Mouse (Mus musculus): Measurements from ENCODE around the gene Rassf2. TPM values are rescaled to one million over a fixed set of nuclear protein-coding genes. Genes with fewer than 3 reads are reported as not detected.

Rassf2 gene
- polyA plus RNA-seq, 1 experiment from 2014 or later: 33.5 TPM

DNA sequence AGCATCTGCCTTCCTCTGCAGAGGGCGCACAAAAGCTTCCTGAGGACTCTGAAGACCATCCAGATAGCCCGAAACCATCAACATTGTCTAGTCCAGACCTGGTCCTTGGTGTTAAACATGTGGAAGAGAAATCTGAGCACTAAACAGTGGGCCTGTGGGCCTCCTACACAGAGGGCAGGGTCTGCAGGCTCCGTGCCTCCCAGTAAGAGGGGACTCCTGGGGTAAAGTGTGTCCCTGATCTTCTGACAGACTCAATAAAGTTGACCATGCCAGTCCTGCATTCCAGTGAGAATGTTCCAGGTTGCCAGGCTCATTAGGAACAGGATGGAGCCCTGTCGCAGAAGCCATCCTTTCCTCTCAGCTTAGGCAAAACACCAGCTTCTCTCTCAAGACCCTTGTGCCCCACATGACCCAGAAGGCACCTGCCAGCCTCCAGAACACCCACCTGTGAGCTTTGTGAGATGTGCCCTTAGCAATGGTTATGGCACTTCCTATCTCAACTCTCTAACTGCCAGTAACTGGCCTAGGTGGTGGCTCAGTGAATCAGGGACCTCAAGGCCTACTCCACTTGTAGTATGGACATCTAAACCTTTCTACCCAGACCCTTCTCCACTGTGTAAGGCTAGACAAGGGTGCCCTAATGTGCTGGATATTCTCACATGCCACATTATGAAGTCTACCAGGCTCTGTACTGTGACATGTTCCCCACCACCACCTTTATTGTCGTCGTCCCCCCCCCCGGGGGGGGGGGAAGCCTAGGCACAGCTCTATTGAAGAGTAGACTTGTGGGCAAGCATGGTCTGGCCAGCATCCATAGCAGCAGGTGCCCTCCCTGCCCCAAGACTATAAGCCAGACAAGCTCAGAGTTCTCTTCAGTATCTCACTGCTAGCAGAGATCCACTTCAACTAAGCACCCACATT, 73.5 kb downstream of the Rassf2 start:
- Histone ChIP-seq H3K4me1 (replicated peaks) (peaks cover 22% of the 10 kb centered on the region), H3K4me3 (no peak overlapping the region), H3K9me3 (no peaks in the 10 kb centered on the region), H3K27ac (no peak overlapping the region), H3K27me3 (ENCODE audit: insufficient read depth, poor library complexity, severe bottlenecking) (peaks cover 45% of the 10 kb centered on the region), H3K36me3 (no peaks in the 10 kb centered on the region)
- 86% methylated on average over 7 of the region's 7 CpGs for WGBS
- DNase-seq (ENCODE audit: low spot score): no peak

DNA sequence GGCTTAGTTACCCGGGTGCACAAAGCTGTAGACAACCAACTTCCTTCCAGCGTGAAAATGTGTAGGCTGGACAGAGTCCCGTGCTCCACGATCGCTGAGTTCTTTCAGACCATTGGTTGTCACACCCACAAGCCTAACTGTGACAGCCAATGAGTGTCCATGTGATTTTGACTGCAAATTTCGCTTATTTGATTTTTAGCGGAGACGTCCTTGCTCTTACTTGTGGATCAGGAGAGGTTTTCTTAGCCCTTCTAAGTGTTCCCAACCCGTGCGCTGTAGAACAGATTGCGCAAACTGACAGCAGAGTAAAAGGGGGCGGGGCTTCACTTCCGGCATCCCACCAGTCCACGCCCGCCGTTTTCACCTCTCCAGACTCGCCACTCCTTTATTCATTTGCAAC, 74.8 kb downstream of the Rassf2 start:
- Histone ChIP-seq H3K4me1 (replicated peaks) (peaks cover 28% of the 10 kb centered on the region), H3K27me3 (ENCODE audit: insufficient read depth, poor library complexity, severe bottlenecking) (peaks cover 57% of the 10 kb centered on the region), H3K4me3 (peak overlapping the region; percentile 50), H3K27ac (no peak overlapping the region), H3K36me3 (no peaks in the 10 kb centered on the region), H3K9me3 (no peaks in the 10 kb centered on the region)
- WGBS: 5% methylated on average over 17 of the region's 17 CpGs
- DNase-seq (ENCODE audit: low spot score): peak; percentile 38

DNA sequence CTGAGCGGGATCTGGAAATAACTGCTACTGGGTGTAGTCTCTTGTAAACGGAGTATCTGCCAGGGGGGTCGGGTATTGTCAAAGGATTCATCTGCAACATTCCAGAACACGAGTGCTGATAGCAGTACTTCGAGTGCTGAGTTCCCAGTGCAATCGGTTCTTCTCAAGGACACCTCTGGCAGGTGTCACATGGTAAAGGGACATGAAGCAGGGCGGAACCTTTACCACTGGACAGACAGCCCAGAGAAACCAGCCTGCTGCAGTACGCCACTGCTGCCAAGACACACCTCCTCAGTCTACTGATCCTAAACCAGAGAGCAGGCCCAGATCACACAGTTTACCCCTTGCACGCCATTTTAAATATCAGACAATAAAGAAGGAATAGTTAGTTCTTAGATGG, 75.2 kb downstream of the Rassf2 start:
- no peaks in the 10 kb centered on the region for H3K9me3 ChIP-seq
- WGBS: 62% methylated on average over 9 of the region's 9 CpGs
- no peaks in the 10 kb centered on the region for H3K36me3 ChIP-seq
- no peak overlapping the region for H3K27ac ChIP-seq
- peaks cover 61% of the 10 kb centered on the region for H3K27me3 ChIP-seq (ENCODE audit: insufficient read depth, poor library complexity, severe bottlenecking)
- DNase-seq (ENCODE audit: low spot score): no peak
- H3K4me1 ChIP-seq (replicated peaks): peaks cover 28% of the 10 kb centered on the region
- H3K4me3 ChIP-seq: peak overlapping the region; percentile 50

DNA sequence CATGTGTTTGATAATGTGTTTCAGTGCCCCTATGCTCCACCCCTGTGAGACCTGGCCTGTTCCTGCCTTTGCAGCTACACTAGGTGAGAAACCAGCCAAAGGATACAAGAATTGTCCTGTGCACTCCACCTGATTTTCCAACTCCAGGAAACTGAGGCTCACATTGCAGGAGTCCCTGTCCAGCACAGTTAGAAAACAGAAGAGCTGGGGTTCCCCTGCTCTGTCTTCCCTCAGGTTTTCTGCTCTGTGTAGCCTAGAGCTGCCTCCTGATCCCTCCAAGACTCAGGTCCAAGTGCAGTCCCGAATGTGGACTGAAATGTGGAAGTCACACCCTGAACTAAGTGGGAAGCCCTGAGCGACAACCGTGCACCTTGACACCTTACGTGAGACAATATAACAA, 76.3 kb downstream of the Rassf2 start:
- H3K9me3 ChIP-seq: no peaks in the 10 kb centered on the region
- 92% methylated on average over 4 of the region's 4 CpGs for WGBS
- H3K36me3 ChIP-seq: no peaks in the 10 kb centered on the region
- DNase-seq (ENCODE audit: low spot score): no peak
- no peak overlapping the region for H3K27ac ChIP-seq
- H3K4me3 ChIP-seq: peak overlapping the region; percentile 38; the same call in 1 of the 2 replicates
- peaks cover 66% of the 10 kb centered on the region for H3K27me3 ChIP-seq (ENCODE audit: insufficient read depth, poor library complexity, severe bottlenecking)
- H3K4me1 ChIP-seq (replicated peaks): peaks cover 28% of the 10 kb centered on the region

DNA sequence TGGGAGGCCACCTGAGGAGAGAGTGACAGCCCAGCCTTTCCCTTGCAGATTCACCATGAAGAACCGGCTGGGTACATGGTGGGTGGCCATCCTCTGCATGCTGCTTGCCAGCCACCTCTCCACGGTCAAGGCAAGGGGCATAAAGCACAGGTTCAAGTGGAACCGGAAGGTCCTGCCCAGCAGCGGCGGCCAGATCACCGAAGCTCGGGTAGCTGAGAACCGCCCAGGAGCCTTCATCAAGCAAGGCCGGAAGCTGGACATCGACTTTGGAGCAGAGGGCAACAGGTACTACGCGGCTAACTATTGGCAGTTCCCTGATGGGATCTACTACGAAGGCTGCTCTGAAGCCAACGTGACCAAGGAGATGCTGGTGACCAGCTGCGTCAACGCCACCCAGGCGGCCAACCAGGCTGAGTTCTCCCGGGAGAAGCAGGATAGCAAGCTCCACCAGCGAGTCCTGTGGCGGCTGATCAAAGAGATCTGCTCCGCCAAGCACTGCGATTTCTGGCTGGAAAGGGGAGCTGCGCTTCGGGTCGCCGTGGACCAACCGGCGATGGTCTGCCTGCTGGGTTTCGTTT, 77.0 kb downstream of the Rassf2 start:
- Histone ChIP-seq H3K4me1 (replicated peaks) (peaks cover 32% of the 10 kb centered on the region), H3K36me3 (no peaks in the 10 kb centered on the region), H3K27ac (no peak overlapping the region), H3K9me3 (no peaks in the 10 kb centered on the region), H3K4me3 (peak overlapping the region; percentile 38), H3K27me3 (ENCODE audit: insufficient read depth, poor library complexity, severe bottlenecking) (peaks cover 66% of the 10 kb centered on the region)
- DNase-seq (ENCODE audit: low spot score): peak; percentile 30
- 14% methylated on average over 29 of the region's 29 CpGs for WGBS

DNA sequence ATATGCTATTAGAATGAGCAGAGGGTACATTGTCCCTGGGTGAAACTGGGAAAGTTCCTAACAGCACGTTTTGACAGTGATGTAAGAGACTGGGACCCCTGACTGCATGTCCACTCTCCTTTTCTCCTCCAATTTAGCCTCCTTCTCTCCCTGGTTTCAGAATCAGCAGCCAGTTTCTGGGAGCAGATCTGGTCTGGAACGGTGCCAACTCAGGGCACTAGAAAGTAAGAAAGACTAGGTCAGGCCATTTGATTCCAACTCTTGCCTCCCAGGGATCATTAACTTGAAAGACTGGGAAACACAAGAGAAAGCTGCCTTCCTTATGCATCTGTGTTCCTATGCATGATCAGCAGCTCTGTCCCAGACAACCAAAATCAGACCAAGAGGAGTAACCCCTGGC, 77.6 kb downstream of the Rassf2 start:
- Histone ChIP-seq H3K9me3 (no peaks in the 10 kb centered on the region), H3K36me3 (no peaks in the 10 kb centered on the region), H3K4me1 (replicated peaks) (peaks cover 36% of the 10 kb centered on the region), H3K27ac (no peak overlapping the region), H3K27me3 (ENCODE audit: insufficient read depth, poor library complexity, severe bottlenecking) (peaks cover 66% of the 10 kb centered on the region), H3K4me3 (no peak overlapping the region)
- 61% methylated on average over 2 of the region's 2 CpGs for WGBS
- DNase-seq (ENCODE audit: low spot score): no peak

DNA sequence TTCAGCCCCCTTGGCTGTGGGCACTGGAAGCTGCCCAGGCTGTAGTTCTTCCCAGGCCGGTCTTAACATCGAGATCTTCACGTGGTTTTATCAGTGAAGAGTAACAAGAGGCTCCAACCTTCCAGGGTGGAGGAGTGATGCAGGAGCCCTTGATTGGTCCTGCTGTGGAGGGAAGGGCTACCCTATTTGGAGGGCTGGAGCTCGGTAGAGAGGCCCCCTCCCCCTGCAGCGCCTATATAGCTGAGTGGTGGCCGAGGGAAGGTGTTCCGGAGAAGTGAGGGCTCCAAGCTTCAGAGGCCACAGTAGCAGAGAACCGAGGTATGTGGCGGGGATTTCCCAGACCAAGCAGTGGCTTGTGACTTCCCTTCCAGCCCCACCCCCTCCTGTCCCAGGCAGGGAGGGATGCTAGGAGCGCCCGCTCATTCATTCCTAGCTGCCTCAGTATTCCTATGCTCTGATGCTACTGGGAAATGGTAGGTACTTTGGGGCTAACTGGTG, 79.4 kb downstream of the Rassf2 start, which contains the start of gene Prnd:
Gene Prnd, plus strand, starts transcription at position 264 of the 498 bp plus-strand sequence.
- Histone ChIP-seq H3K4me3 (no peak within 1 kb of the TSS), H3K36me3 (no peaks in the 10 kb centered on the region), H3K27ac (no peak within 1 kb of the TSS), H3K4me1 (replicated peaks) (peaks cover 36% of the 10 kb centered on the region), H3K9me3 (no peaks in the 10 kb centered on the region), H3K27me3 (ENCODE audit: insufficient read depth, poor library complexity, severe bottlenecking) (peaks cover 58% of the 10 kb centered on the region)
- WGBS: 10% methylated on average over 11 of the region's 11 CpGs
- DNase-seq (ENCODE audit: low spot score): no peak

DNA sequence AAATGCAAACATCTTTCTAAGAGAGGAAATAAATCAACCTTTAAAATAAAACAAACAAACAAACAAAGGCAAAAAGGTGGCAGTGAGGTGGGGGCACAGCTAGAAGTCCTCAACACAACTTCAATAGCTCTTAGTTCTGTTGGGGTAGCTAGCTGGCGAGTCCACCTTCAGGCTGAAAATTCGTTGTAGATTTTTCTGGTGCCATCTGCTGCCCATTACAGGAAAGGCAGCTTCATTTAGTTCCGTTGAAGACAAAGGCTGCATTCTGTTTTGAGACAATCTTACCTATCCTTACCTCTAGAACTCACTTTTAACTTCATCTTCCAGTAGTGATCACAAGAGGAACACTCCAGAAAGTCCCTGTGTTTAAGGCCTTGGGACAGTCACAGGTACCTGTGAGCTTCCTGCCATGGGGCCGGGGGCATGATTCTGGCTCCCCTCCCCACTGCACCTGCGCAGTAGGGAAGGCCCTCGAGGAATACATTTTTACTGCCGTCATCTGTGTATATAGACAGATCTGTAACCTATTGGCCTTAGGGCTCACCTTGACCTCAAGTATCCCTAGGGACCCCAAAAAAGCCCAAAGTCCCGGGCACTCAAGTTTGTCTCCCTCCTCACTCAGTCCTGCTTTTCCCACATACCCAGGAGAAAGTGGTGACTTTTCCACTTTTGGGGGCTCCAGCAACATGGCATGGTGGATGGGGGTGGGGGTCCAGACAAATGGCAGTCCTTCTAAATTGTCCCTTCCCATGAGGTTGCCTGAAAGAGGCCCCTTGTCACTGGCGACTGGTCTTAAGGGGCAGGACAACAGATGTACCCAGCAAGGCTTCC, 80.1 kb downstream of the Rassf2 start:
- peak; percentile 43 for DNase-seq (ENCODE audit: low spot score)

DNA sequence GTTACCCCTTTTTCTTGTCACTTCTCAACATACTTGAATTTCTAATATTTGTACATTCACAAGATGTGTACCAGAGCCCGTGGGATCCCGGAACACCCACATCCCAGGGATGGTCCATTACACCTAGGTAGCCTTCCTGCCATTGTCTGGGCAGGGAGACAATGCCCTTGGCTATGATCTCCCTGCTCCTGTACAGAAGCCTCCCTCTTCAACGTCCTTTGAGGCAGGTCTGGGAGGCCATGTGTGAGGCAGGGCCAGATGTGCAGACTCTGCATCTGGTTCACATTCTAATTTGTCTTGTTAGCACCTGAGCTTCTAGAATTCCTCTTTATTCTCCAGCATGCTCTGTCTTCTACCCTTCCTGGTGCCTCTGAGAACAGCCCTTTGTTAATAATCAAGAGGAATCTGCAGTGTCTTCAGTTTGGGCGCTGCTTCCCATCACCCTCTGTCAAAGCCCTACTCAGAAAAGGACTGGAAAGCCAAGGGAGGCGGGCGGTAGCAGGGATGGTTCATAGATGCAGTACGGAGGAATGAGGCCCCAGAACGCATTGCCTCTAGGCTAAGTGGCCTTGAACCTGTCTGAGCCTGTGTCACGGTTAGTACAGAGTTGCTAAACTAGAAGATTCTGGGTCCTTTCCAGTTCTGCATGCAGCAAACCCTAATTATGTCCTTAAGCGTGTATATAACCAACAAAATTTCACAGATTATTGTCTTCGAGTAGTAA, 81.0 kb downstream of the Rassf2 start:
- no peaks in the 10 kb centered on the region for H3K36me3 ChIP-seq
- H3K27me3 ChIP-seq (ENCODE audit: insufficient read depth, poor library complexity, severe bottlenecking): peaks cover 46% of the 10 kb centered on the region
- H3K27ac ChIP-seq: no peak overlapping the region
- WGBS: 77% methylated on average over 11 of the region's 11 CpGs
- DNase-seq (ENCODE audit: low spot score): no peak
- H3K4me3 ChIP-seq: no peak overlapping the region
- peaks cover 27% of the 10 kb centered on the region for H3K4me1 ChIP-seq (replicated peaks)
- no peaks in the 10 kb centered on the region for H3K9me3 ChIP-seq

More for the DNA sequence above, 80.1 kb downstream of the Rassf2 start:
- H3K9me3 ChIP-seq: no peaks in the 10 kb centered on the region
- H3K4me1 ChIP-seq (replicated peaks): peaks cover 30% of the 10 kb centered on the region
- H3K4me3 ChIP-seq: no peak overlapping the region
- H3K36me3 ChIP-seq: no peaks in the 10 kb centered on the region
- 50% methylated on average over 9 of the region's 9 CpGs for whole genome bisulfite sequencing
- peaks cover 55% of the 10 kb centered on the region for H3K27me3 ChIP-seq (ENCODE audit: insufficient read depth, poor library complexity, severe bottlenecking)
- H3K27ac ChIP-seq: no peak overlapping the region

DNA sequence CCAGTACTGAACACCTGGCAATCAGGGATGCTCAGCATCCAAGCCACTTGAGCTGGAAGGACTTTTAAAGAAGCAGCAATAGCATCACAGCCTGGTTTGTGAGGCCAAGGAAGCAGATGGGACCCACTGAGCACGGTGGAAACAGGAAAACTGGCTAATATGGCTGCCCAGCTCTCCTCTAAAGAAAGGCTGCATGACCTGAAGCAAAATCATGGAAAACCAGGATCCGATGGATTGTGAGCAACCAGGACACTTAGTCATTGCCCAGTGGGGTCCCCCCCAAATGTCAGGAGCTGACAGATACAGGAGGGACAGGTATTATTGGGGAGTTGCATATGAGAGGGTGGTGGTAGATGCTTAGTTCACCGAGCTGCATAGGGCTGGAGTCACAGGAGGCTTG, 81.9 kb downstream of the Rassf2 start:
- peaks cover 21% of the 10 kb centered on the region for H3K4me1 ChIP-seq (replicated peaks)
- no peaks in the 10 kb centered on the region for H3K36me3 ChIP-seq
- no peak overlapping the region for H3K4me3 ChIP-seq
- DNase-seq (ENCODE audit: low spot score): no peak
- peaks cover 37% of the 10 kb centered on the region for H3K27me3 ChIP-seq (ENCODE audit: insufficient read depth, poor library complexity, severe bottlenecking)
- H3K27ac ChIP-seq: no peak overlapping the region
- 81% methylated on average over 3 of the region's 3 CpGs for WGBS
- H3K9me3 ChIP-seq: no peaks in the 10 kb centered on the region

DNA sequence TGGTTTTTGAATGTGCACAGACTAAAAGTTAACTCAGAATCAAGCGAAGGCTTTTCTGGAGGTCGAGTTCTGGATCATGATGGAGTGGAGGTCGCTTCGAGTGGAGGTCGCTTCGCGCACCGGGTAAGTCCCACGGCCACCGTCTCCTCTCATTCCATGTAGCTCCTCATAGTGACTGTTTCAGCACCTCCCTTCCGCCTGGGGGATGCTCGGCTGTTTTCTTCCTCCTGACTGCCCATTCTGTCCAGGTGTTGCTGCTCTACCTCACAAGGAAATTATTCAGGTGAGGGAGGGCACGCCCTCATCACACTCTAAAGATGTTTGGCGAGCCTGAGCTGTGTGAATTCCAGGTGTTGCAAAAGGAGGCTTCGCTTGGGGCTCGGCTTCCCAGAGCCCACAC, 83.7 kb downstream of the Rassf2 start:
- 90% methylated on average over 16 of the region's 16 CpGs for WGBS
- no peak for DNase-seq (ENCODE audit: low spot score)
- H3K4me3 ChIP-seq: no peak overlapping the region
- no peaks in the 10 kb centered on the region for H3K9me3 ChIP-seq
- H3K4me1 ChIP-seq (replicated peaks): peaks cover 14% of the 10 kb centered on the region
- H3K36me3 ChIP-seq: no peaks in the 10 kb centered on the region
- H3K27ac ChIP-seq: no peak overlapping the region
- H3K27me3 ChIP-seq (ENCODE audit: insufficient read depth, poor library complexity, severe bottlenecking): peaks cover 19% of the 10 kb centered on the region

DNA sequence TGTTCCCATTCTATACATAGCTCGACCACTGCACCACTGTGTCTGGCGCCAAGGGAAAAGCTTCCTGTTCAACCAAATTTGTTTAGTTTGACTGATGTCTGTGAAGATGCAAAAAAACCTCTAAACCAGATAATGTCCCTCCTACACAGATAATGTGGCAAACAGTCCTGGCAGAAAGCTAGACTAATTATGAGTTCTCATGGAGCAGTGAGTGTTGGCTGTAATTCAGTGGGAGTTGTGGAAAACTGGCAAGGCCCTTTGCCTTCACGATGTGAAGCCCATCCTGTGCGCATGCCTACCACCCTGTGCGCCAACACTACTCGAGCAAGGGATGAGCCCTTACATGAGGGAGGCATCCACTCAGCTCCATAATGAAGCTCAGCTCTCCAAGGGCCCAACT, 84.3 kb downstream of the Rassf2 start:
- no peaks in the 10 kb centered on the region for H3K9me3 ChIP-seq
- 87% methylated on average over 6 of the region's 6 CpGs for WGBS

More for the DNA sequence above, 84.3 kb downstream of the Rassf2 start:
- Histone ChIP-seq H3K4me3 (no peak overlapping the region), H3K4me1 (replicated peaks) (peaks cover 13% of the 10 kb centered on the region), H3K27me3 (ENCODE audit: insufficient read depth, poor library complexity, severe bottlenecking) (peaks cover 14% of the 10 kb centered on the region), H3K36me3 (no peaks in the 10 kb centered on the region), H3K27ac (no peak overlapping the region)
- DNase-seq (ENCODE audit: low spot score): no peak
